Mouse (Mus musculus): ENCODE measurements around the gene Slc24a3. TPM values are rescaled to one million over a fixed set of nuclear protein-coding genes. Genes with fewer than 3 reads are reported as not detected.
A peak's percentile ranks its signal among the peaks of the same experiment; 100 is the strongest.

Slc24a3 gene
- total and polyA plus RNA-seq, 2 experiments from 2014 or later, result 27.0 to 40.6 TPM

DNA sequence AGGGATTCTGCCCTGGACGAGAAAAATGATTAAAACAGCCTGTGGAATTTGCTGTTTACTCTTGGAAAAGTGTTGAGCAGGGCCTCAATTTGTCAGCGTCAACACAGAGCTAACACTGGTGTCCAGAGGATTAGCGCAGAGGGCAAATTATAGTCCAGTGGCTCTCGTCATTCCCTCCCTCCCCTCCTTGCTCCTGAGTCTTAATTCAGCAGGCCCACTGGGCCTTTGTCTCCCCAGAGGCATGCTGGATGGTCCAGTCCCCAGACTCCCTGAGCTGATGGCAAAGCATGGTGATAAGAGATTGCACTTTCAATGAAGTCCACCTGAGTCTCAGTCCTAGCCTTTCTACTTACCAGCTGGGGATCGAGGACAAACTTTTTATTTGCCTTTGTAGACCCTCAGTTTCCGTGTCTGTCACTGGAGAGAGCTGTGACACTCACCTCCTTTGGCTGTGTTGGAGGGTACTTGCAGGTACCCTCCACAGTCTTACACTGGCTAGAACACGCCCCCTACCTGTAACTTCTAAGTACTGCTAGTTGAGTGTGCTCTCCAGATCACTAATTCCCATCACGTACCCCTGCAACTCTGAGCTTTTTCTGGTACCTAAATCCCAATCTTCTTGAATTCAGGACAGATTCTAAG lies 289.7 kb downstream of the Slc24a3 start:
- DNase-seq, result no peak
- 37% methylated on average over 8 of the region's 8 CpGs for WGBS

DNA sequence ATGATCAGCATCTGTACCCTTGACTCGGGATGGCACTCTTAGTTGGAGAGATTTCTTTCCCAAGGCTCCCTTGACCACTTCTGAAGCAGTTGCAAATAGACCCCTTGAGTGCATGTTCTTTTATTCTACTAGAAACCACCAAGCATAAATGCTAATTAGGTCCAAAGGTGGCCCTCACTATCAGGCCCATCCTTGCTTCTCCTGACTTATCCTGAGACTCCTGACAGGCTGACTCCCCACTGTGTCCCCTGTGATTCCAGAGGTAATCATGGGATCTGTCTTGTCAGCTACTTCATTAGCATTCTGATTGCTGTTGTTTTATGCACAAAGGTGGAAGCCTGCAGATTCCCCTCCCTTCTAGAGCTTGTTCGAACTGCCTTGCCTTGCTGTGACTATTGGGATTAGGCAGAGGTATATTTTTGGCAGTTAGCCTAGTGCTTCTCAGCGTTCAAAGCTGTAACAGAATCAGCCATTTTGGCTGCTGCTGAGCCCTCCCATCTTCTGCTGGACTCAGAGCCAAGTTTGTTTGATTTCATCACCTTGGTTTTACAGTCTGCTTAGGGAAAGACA lies 293.4 kb downstream of the Slc24a3 start:
- TF ChIP-seq CTCF (IDR thresholded peaks at IDR 0.05; ENCODE audit: low read depth), result no peak
- DNase-seq, result peak; percentile 18
- 36% methylated on average over 3 of the region's 3 CpGs for WGBS
- Histone ChIP-seq H3K36me3 (ENCODE audit: insufficient read depth) (no peaks in the 10 kb centered on the region), H3K4me1 (ENCODE audit: insufficient read depth) (0 out of 2 replicates have a peak, but pooled peaks cover 3% of the 10 kb centered on the region), H3K4me2 (ENCODE audit: low read depth) (no peak overlapping the region), H3K27me3 (ENCODE audit: insufficient read depth, low read length) (no peaks in the 10 kb centered on the region), H3K9me3 (ENCODE audit: low read length) (no peaks in the 10 kb centered on the region), H3K4me3 (ENCODE audit: low read depth, low read length) (no peak overlapping the region), H3K9ac (no peak overlapping the region), H3K27ac (ENCODE audit: low read depth, low read length) (no peak overlapping the region)
- ATAC-seq, result peak; percentile 34; the same call in 1 of the 2 replicates

More for the DNA sequence above, 289.7 kb downstream of the Slc24a3 start:
- no peak overlapping the region for H3K27ac ChIP-seq (ENCODE audit: low read depth, low read length)
- no peaks in the 10 kb centered on the region for H3K36me3 ChIP-seq (ENCODE audit: insufficient read depth)
- TF ChIP-seq CTCF (IDR thresholded peaks at IDR 0.05; ENCODE audit: low read depth), result no peak
- no peak for ATAC-seq
- no peaks in the 10 kb centered on the region for H3K27me3 ChIP-seq (ENCODE audit: insufficient read depth, low read length)
- 0 out of 2 replicates have a peak, but pooled peaks cover 3% of the 10 kb centered on the region for H3K4me1 ChIP-seq (ENCODE audit: insufficient read depth)
- no peaks in the 10 kb centered on the region for H3K9me3 ChIP-seq (ENCODE audit: low read length)
- H3K9ac ChIP-seq, result no peak overlapping the region
- no peak overlapping the region for H3K4me3 ChIP-seq (ENCODE audit: low read depth, low read length)
- H3K4me2 ChIP-seq (ENCODE audit: low read depth), result no peak overlapping the region

DNA sequence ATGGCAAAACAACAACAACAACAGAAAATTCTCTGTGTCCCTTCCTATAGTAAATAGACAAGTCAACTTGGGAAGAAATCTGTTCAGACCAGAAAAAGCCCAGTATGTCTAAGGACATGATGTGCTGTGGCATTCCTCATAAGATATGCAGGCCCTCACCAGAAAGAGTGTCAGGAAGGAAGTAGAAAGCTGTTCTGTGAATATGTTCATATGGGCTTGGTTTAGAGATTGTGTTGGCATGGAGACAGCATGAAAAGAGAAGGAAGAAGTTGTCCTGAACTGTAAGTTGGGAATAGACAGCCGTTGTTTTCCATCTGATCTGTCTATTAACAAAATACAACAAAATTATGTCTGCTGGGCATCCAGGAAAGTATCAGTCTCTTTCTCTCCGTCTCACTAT lies 294.7 kb downstream of the Slc24a3 start:
- Histone ChIP-seq H3K27ac (ENCODE audit: low read depth, low read length) (no peak overlapping the region), H3K4me3 (ENCODE audit: low read depth, low read length) (no peak overlapping the region), H3K4me1 (ENCODE audit: insufficient read depth) (0 out of 2 replicates have a peak, but pooled peaks cover 3% of the 10 kb centered on the region), H3K9me3 (ENCODE audit: low read length) (no peaks in the 10 kb centered on the region), H3K27me3 (ENCODE audit: insufficient read depth, low read length) (no peaks in the 10 kb centered on the region), H3K36me3 (ENCODE audit: insufficient read depth) (no peaks in the 10 kb centered on the region), H3K9ac (no peak overlapping the region), H3K4me2 (ENCODE audit: low read depth) (no peak overlapping the region)
- WGBS, result 78% methylated on average over 2 of the region's 2 CpGs
- no peak for TF ChIP-seq CTCF (IDR thresholded peaks at IDR 0.05; ENCODE audit: low read depth)
- ATAC-seq (peak; percentile 75), DNase-seq (peak; percentile 48)

DNA sequence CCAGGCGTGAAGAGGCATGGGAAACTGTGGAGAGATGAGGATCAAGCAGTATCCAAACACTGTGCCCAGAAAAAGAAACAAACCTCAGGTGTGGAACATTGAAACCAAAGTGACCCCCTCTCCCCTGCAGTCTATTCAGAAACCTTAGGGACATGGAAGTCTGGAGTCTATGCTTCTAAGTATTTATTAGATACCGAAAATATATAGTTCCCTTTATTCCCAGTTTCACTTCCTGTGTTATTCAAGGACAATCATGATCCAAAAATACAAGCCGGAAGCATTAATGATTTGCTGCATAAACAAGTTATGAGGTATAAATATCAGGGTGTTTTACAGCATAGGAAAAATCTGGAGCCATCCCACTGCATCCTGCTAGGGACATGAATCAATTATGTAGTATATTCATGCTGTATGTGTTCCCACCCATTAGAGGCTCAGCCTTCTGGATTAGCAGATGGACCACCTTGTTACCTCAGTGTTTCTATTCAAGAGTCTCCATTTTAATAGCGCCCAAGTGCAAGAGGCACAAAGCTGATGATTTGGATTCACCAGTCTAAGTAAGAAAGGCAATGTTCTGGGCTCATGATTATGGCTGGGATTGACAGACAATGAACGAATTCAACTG lies 301.3 kb downstream of the Slc24a3 start:
- no peak overlapping the region for H3K27ac ChIP-seq (ENCODE audit: low read depth, low read length)
- H3K9ac ChIP-seq, result no peak overlapping the region
- H3K4me1 ChIP-seq (ENCODE audit: insufficient read depth), result no peaks in the 10 kb centered on the region
- H3K27me3 ChIP-seq (ENCODE audit: insufficient read depth, low read length), result no peaks in the 10 kb centered on the region
- no peak for TF ChIP-seq CTCF (IDR thresholded peaks at IDR 0.05; ENCODE audit: low read depth)
- no peaks in the 10 kb centered on the region for H3K9me3 ChIP-seq (ENCODE audit: low read length)
- no peak overlapping the region for H3K4me2 ChIP-seq (ENCODE audit: low read depth)
- WGBS, result 84% methylated on average over 5 of the region's 5 CpGs
- H3K4me3 ChIP-seq (ENCODE audit: low read depth, low read length), result no peak overlapping the region
- ATAC-seq (no peak), DNase-seq (no peak)
- H3K36me3 ChIP-seq (ENCODE audit: insufficient read depth), result no peaks in the 10 kb centered on the region

DNA sequence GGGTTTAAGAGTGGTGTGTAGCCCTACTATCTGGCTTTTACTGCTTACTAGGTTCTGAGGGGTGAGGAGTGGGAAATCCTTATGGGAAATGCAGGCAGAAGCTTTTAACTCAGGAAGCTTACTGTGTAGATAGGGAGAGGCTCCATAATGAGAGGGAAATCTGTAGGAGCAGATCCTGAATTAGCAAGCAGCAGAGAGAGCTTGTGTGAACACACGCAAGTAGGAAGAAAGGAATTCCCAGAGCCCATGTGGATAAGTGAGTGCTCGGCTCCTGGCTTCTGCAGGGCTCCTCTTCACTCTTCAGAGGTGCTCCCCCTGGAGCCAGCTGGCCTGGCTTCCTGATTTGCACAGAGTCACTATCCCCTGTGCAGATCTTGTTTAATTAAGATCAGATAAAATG lies 309.9 kb downstream of the Slc24a3 start:
- Histone ChIP-seq H3K4me1 (ENCODE audit: insufficient read depth) (no peaks in the 10 kb centered on the region), H3K36me3 (ENCODE audit: insufficient read depth) (no peaks in the 10 kb centered on the region), H3K27ac (ENCODE audit: low read depth, low read length) (no peak overlapping the region), H3K4me3 (ENCODE audit: low read depth, low read length) (no peak overlapping the region), H3K9ac (no peak overlapping the region), H3K27me3 (ENCODE audit: insufficient read depth, low read length) (no peaks in the 10 kb centered on the region), H3K9me3 (ENCODE audit: low read length) (no peaks in the 10 kb centered on the region), H3K4me2 (ENCODE audit: low read depth) (no peak overlapping the region)
- DNase-seq, result no peak
- ATAC-seq, result no peak
- no peak for TF ChIP-seq CTCF (IDR thresholded peaks at IDR 0.05; ENCODE audit: low read depth)
- 59% methylated on average over 2 of the region's 2 CpGs for WGBS

DNA sequence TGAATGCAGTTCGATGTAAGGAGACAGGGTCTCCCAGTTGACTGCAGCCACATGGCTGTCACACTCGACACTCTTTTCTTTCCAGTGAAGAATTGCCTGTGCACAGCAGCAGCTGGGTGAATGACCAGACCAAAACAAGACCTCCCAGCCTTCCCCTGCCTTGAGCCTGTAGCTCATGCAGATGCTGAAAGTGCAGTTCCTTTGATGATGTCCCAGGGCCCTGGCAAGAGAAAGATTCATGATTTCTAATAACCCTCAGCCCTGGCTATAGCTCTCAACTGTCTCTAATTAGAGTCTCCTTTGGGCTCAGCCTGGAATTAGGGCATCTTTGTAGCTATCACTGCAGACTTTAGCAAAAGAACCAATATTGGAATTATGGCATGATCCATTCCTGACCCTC lies 312.1 kb downstream of the Slc24a3 start:
- H3K4me1 ChIP-seq (ENCODE audit: insufficient read depth), result no peaks in the 10 kb centered on the region
- H3K27me3 ChIP-seq (ENCODE audit: insufficient read depth, low read length), result no peaks in the 10 kb centered on the region
- H3K36me3 ChIP-seq (ENCODE audit: insufficient read depth), result no peaks in the 10 kb centered on the region
- no peaks in the 10 kb centered on the region for H3K9me3 ChIP-seq (ENCODE audit: low read length)
- no peak for TF ChIP-seq CTCF (IDR thresholded peaks at IDR 0.05; ENCODE audit: low read depth)
- no peak overlapping the region for H3K4me2 ChIP-seq (ENCODE audit: low read depth)
- no peak overlapping the region for H3K4me3 ChIP-seq (ENCODE audit: low read depth, low read length)
- no peak overlapping the region for H3K9ac ChIP-seq
- H3K27ac ChIP-seq (ENCODE audit: low read depth, low read length), result no peak overlapping the region
- no peak for DNase-seq
- WGBS, result 70% methylated on average over 2 of the region's 2 CpGs
- no peak for ATAC-seq

DNA sequence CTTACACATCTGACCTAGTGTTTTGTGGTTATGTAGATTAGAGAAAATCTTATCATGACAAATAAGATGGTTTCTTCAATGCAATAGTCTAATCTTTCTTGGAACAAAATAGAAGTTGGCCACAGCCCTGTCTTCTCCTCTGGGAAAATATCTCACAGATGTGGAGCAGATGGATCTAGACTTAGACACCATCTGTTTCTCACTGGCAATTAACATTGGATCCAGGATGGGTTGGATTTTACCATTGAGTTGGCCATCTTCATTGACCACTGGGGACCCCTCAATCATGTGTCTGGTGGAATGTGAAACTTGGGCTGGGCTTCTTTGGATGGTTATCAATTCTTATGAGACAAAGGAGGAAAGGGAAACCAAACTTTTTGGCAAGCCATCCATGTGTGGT lies 332.7 kb downstream of the Slc24a3 start:
- Histone ChIP-seq H3K4me3 (ENCODE audit: low read depth, low read length) (no peak overlapping the region), H3K27ac (ENCODE audit: low read depth, low read length) (no peak overlapping the region), H3K27me3 (ENCODE audit: insufficient read depth, low read length) (no peaks in the 10 kb centered on the region), H3K9me3 (ENCODE audit: low read length) (no peaks in the 10 kb centered on the region), H3K9ac (no peak overlapping the region), H3K4me1 (ENCODE audit: insufficient read depth) (no peaks in the 10 kb centered on the region), H3K4me2 (ENCODE audit: low read depth) (no peak overlapping the region), H3K36me3 (ENCODE audit: insufficient read depth) (no peaks in the 10 kb centered on the region)
- ATAC-seq (no peak), DNase-seq (no peak)
- no peak for TF ChIP-seq CTCF (IDR thresholded peaks at IDR 0.05; ENCODE audit: low read depth)
